Mouse (Mus musculus) hindbrain, embryonic 15.5 days (tissue): ENCODE data around the gene Muc5b. TPM values are rescaled to one million over a fixed set of nuclear protein-coding genes. Genes with fewer than 3 reads are reported as not detected.

Experiments used
- ATAC-seq: fragments of 200-750 bp; cut with Nextera tagmentation; 2 replicates; pipeline ENCODE4 v1.8.0; 2017; ENCODE audit warnings: low read depth, moderate number of reproducible peaks, moderate TSS enrichment; ENCODE audit not compliant: low FRiP score
- H3K27ac ChIP-seq: fragments of 300-500 bp; sonication (generic); replicated peaks from 2 replicates; pipeline ENCODE4 v1.5.1; 2015; ENCODE audit warnings: mild to moderate bottlenecking, inconsistent platforms
- H3K27me3 ChIP-seq: fragments of 300-500 bp; sonication (generic); 2 replicates; pipeline ENCODE4 v1.6.1; 2015; ENCODE audit warnings: control low read depth, inconsistent platforms
- H3K36me3 ChIP-seq: fragments of 300-500 bp; sonication (generic); 2 replicates; pipeline ENCODE4 v1.6.1; 2015; ENCODE audit warnings: control low read depth, inconsistent platforms
- H3K4me1 ChIP-seq: fragments of 300-500 bp; sonication (generic); replicated peaks from 2 replicates; pipeline ENCODE4 v1.6.1; 2015; ENCODE audit warnings: control low read depth, inconsistent platforms
- H3K4me2 ChIP-seq: fragments of 300-500 bp; sonication (generic); 2 replicates; pipeline ENCODE4 v1.6.1; 2015; ENCODE audit warnings: moderate library complexity, mild to moderate bottlenecking, inconsistent platforms
- H3K4me3 ChIP-seq: fragments of 300-500 bp; sonication (generic); 2 replicates; pipeline ENCODE4 v1.5.1; 2015; ENCODE audit warnings: mild to moderate bottlenecking, inconsistent platforms
- H3K9ac ChIP-seq: fragments of 300-500 bp; sonication (generic); 2 replicates; pipeline ENCODE4 v1.6.1; 2015; ENCODE audit warnings: inconsistent platforms
- H3K9me3 ChIP-seq: fragments of 300-500 bp; sonication (generic); 2 replicates; pipeline ENCODE4 v1.6.1; 2016; ENCODE audit warnings: control low read depth, inconsistent platforms
- WGBS: fragments of 180-500 bp; shearing (Covaris S2); methylation state at CpG from one replicate; pipeline ENCODE4 v1.1.7; 2015; 5-methylcytosine and 5-hydroxymethylcytosine counted together
- polyA plus RNA-seq: library from polyadenylated mRNA; unstranded; fragments of >200 nt; fragmentation: Nextera tagmentation; extraction: Ambion mirVana; gene quantifications from 2 replicates; pipeline ENCODE4 v1.2.1, GENCODE M21; 2015

Gene Muc5b
- polyA plus RNA-seq, 1 experiment from 2014 or later = 0.01 TPM

GRCm38 (mm10) chr7:141824398-141824797, 14.5 kb upstream of the Muc5b start:
- H3K36me3 ChIP-seq = no peaks in the 10 kb centered on the region
- no peak overlapping the region for H3K4me2 ChIP-seq
- H3K9ac ChIP-seq = no peak overlapping the region
- H3K9me3 ChIP-seq = no peaks in the 10 kb centered on the region
- H3K4me3 ChIP-seq = no peak overlapping the region
- peaks cover 7% of the 10 kb centered on the region; the same call in 1 of the 2 replicates for H3K4me1 ChIP-seq
- H3K27me3 ChIP-seq = no peaks in the 10 kb centered on the region
- no peak overlapping the region for H3K27ac ChIP-seq
- no peak for ATAC-seq
- 90% methylated on average over 9 of the region's 9 CpGs for WGBS

- no peaks in the 10 kb centered on the region for H3K27me3 ChIP-seq
- no peak overlapping the region for H3K4me2 ChIP-seq
- no peak for ATAC-seq
- no peak overlapping the region for H3K4me3 ChIP-seq
- H3K27ac ChIP-seq = no peak overlapping the region
- H3K9me3 ChIP-seq = no peaks in the 10 kb centered on the region
- H3K4me1 ChIP-seq = no peaks in the 10 kb centered on the region
- WGBS = 81% methylated on average over 7 of the region's 7 CpGs
- no peak overlapping the region for H3K9ac ChIP-seq
- H3K36me3 ChIP-seq = no peaks in the 10 kb centered on the region
Observed at GRCm38 (mm10) chr7:141835941-141836340, 2.9 kb upstream of the Muc5b start.

DNA sequence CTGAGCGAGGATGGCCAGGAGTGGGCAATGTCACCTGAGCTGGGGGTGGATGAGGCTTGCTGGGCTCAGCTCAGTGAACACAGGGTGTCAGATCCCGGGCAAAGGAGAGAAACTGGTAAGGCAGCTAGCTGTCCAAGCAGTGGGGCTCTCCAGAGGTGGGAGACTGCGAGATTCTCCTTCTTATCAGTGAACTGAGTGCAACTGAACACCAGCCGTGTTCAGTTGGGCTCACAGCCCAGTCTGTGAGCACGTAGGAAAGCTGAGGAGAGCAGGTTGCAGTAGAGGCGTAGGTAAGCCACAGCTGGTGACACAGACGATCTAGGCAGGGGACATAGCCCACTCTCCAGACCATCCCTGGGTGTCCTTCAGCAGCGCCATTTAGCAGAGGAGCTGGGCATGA, 2.4 kb upstream of the Muc5b start:
- Histone ChIP-seq H3K36me3 (no peaks in the 10 kb centered on the region), H3K9ac (no peak overlapping the region), H3K9me3 (no peaks in the 10 kb centered on the region), H3K4me3 (no peak overlapping the region), H3K27ac (no peak overlapping the region), H3K27me3 (no peaks in the 10 kb centered on the region), H3K4me1 (no peaks in the 10 kb centered on the region), H3K4me2 (no peak overlapping the region)
- 80% methylated on average over 8 of the region's 8 CpGs for WGBS
- ATAC-seq = no peak

DNA sequence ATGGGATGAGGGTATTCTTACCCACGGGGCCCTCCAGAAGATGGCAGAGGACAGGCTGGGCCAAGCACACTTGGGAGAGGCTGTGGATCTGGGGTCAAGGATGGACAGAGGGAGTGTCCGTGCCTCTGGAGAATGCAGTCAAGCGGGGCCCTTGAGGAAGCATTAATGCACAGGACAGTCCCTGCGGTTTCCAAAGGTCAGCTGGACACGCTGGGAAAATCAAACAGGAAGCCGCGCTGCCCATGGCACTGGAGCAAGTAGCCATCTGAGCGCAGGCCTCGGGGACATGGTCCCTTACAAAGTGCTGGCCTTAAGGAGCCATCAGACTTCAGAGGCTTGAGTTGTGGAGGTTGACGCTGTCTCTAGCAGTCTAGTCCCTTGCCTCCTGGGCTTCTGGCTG, 1.5 kb downstream of the Muc5b start:
- H3K9me3 ChIP-seq = no peaks in the 10 kb centered on the region
- H3K4me3 ChIP-seq = no peak overlapping the region
- no peak for ATAC-seq
- H3K9ac ChIP-seq = no peak overlapping the region
- no peaks in the 10 kb centered on the region for H3K36me3 ChIP-seq
- 91% methylated on average over 10 of the region's 10 CpGs for WGBS
- no peaks in the 10 kb centered on the region for H3K27me3 ChIP-seq
- no peak overlapping the region for H3K27ac ChIP-seq
- H3K4me1 ChIP-seq = no peaks in the 10 kb centered on the region
- H3K4me2 ChIP-seq = no peak overlapping the region

GRCm38 (mm10) chr7:141861046-141861445, 22.2 kb downstream of the Muc5b start:
- Histone ChIP-seq H3K4me2 (no peak overlapping the region), H3K4me3 (no peak overlapping the region), H3K9ac (no peak overlapping the region), H3K27ac (no peak overlapping the region), H3K9me3 (no peaks in the 10 kb centered on the region), H3K27me3 (no peaks in the 10 kb centered on the region), H3K36me3 (no peaks in the 10 kb centered on the region), H3K4me1 (no peaks in the 10 kb centered on the region)
- no peak for ATAC-seq
- 84% methylated on average over 4 of the region's 4 CpGs for WGBS

DNA sequence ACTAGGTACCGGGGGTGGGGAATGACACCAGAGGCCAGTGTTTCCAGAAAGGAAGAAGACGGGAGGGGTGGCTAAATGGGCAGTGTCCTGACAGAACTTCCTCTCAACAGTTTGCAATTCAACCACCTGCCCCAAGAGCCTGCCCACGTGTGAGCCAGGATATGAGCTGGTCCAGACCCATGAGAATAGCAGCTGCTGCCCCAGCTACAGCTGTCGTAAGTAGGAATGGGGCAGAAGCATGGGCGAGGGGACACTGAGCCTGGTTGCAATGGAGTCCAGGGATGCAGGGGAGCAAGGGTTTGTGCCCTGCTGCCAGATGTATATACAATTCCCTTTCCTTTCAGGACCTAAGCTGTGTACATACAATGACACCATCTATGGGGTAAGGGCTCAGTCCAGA, 30.8 kb downstream of the Muc5b start:
- Histone ChIP-seq H3K36me3 (peaks cover 19% of the 10 kb centered on the region), H3K27ac (no peak overlapping the region), H3K4me3 (no peak overlapping the region), H3K4me1 (no peaks in the 10 kb centered on the region), H3K9ac (no peak overlapping the region), H3K27me3 (no peaks in the 10 kb centered on the region), H3K9me3 (no peaks in the 10 kb centered on the region), H3K4me2 (no peak overlapping the region)
- WGBS = 81% methylated on average over 5 of the region's 5 CpGs
- no peak for ATAC-seq

- WGBS = 83% methylated on average over 5 of the region's 5 CpGs
- Histone ChIP-seq H3K9ac (no peak overlapping the region), H3K36me3 (peaks cover 24% of the 10 kb centered on the region), H3K9me3 (no peaks in the 10 kb centered on the region), H3K4me3 (no peak overlapping the region), H3K4me2 (no peak overlapping the region), H3K4me1 (no peaks in the 10 kb centered on the region), H3K27me3 (no peaks in the 10 kb centered on the region), H3K27ac (no peak overlapping the region)
- ATAC-seq = no peak
Observed at GRCm38 (mm10) chr7:141870553-141870952, 31.7 kb downstream of the Muc5b start.

GRCm38 (mm10) chr7:141874891-141875290, 36.0 kb downstream of the Muc5b start:
- Histone ChIP-seq H3K4me3 (no peak overlapping the region), H3K9ac (no peak overlapping the region), H3K4me2 (no peak overlapping the region), H3K27me3 (no peaks in the 10 kb centered on the region), H3K9me3 (no peaks in the 10 kb centered on the region), H3K36me3 (peaks cover 34% of the 10 kb centered on the region), H3K4me1 (no peaks in the 10 kb centered on the region), H3K27ac (no peak overlapping the region)
- ATAC-seq = no peak
- 95% methylated on average over 5 of the region's 5 CpGs for WGBS

DNA sequence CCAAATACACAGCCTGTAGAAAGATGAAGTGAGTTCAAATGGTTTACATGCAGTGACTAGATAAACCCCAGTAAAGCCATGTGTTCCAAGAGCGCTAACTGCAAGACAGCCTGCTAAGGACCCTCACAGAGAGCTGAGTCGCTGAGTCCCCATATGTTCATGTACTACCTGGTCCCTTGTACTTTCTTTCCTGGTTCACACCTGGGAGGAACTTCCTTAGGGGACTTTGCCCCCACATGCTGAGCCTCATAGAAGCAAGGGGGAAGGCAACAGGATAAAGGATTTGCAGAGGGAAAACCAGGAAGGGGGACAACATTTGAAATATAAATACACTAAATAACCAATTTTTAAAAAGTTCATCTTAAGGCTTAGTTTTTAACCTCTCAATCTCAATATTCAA, 39.9 kb downstream of the Muc5b start:
- Histone ChIP-seq H3K4me3 (no peak overlapping the region), H3K4me2 (no peak overlapping the region), H3K4me1 (no peaks in the 10 kb centered on the region), H3K36me3 (peaks cover 50% of the 10 kb centered on the region), H3K27me3 (no peaks in the 10 kb centered on the region), H3K9ac (no peak overlapping the region), H3K9me3 (no peaks in the 10 kb centered on the region), H3K27ac (no peak overlapping the region)
- ATAC-seq = no peak
- WGBS = 94% methylated on average over 2 of the region's 2 CpGs

- H3K9ac ChIP-seq = no peak overlapping the region
- H3K9me3 ChIP-seq = no peaks in the 10 kb centered on the region
- H3K27ac ChIP-seq = no peak overlapping the region
- no peak for ATAC-seq
- no peaks in the 10 kb centered on the region for H3K27me3 ChIP-seq
- peaks cover 5% of the 10 kb centered on the region for H3K4me1 ChIP-seq
- H3K4me3 ChIP-seq = no peak overlapping the region
- H3K36me3 ChIP-seq = peaks cover 49% of the 10 kb centered on the region
- 93% methylated on average over 7 of the region's 7 CpGs for WGBS
- no peak overlapping the region for H3K4me2 ChIP-seq
Observed at GRCm38 (mm10) chr7:141892151-141892550, 53.3 kb downstream of the Muc5b start.

DNA sequence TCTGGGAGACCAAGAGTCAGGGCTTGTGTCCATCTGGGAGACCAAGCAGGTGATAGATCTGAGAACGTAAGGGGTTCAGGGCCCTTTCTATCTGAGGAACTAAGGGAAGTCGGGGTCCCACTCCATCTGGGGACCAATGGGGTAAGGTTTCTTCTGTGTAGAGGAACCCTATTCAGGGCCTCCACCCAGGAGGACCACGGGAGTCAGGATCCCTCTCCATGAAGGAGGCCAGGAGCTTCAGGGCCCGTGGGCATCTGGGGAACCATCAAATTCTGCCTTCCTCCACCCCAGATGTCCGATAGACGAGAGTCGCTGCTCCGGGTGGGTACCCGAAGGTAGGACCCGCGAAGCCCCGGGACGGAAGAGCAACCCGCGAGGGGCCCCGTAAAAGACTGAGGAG, 63.0 kb downstream of the Muc5b start:
- no peaks in the 10 kb centered on the region for H3K9me3 ChIP-seq
- peaks cover 6% of the 10 kb centered on the region; the same call in 1 of the 2 replicates for H3K27me3 ChIP-seq
- peak overlapping the region; percentile 80 for H3K9ac ChIP-seq
- H3K4me1 ChIP-seq = peaks cover 41% of the 10 kb centered on the region
- H3K27ac ChIP-seq = peak overlapping the region; percentile 79
- H3K4me2 ChIP-seq = peak overlapping the region; percentile 80
- H3K4me3 ChIP-seq = peak overlapping the region; percentile 79
- WGBS = under 1% methylated on average over 16 of the region's 16 CpGs
- no peaks in the 10 kb centered on the region for H3K36me3 ChIP-seq
- ATAC-seq = peak; percentile 47

DNA sequence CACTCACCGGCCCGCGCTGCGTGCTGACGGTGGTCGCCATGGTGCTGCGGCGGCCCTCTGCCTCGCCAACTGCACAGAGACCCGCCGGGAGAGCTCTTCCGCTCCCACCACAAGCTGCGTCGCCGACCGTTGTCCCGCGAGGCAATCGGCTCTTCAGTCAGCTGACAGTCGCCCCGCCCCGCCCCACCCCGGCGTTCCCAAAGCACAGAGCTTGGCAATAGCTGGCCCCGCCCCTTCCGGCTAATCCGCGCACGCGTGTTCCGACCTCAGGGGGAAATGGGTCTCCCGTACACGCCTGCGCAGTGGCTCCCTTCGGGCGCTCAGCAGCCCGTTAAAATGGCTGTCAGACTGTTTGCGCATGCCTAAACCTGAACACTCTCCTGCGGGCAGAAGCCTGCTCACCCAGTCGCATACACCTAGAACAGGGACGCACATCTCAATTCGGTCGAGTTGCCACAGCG, 63.4 kb downstream of the Muc5b start:
- H3K4me2 ChIP-seq = peak overlapping the region; percentile 80
- under 1% methylated on average over 44 of the region's 44 CpGs for WGBS
- H3K4me1 ChIP-seq = peaks cover 36% of the 10 kb centered on the region
- peak overlapping the region; percentile 79 for H3K4me3 ChIP-seq
- no peaks in the 10 kb centered on the region for H3K36me3 ChIP-seq
- H3K27ac ChIP-seq = peak overlapping the region; percentile 89
- H3K9ac ChIP-seq = peak overlapping the region; percentile 80
- peaks cover 6% of the 10 kb centered on the region; the same call in 1 of the 2 replicates for H3K27me3 ChIP-seq
- no peaks in the 10 kb centered on the region for H3K9me3 ChIP-seq
- peak; percentile 97 for ATAC-seq

GRCm38 (mm10) chr7:141902791-141903190, 63.9 kb downstream of the Muc5b start:
- WGBS = 73% methylated on average over 4 of the region's 4 CpGs
- peak overlapping the region; percentile 79 for H3K4me3 ChIP-seq
- peaks cover 6% of the 10 kb centered on the region; the same call in 1 of the 2 replicates for H3K27me3 ChIP-seq
- H3K27ac ChIP-seq = peak overlapping the region; percentile 89
- peak overlapping the region; percentile 56 for H3K9ac ChIP-seq
- H3K9me3 ChIP-seq = no peaks in the 10 kb centered on the region
- no peak for ATAC-seq
- H3K4me1 ChIP-seq = peaks cover 36% of the 10 kb centered on the region
- H3K36me3 ChIP-seq = no peaks in the 10 kb centered on the region
- H3K4me2 ChIP-seq = peak overlapping the region; percentile 80
